Mouse (Mus musculus) olfactory bulb, adult 2 months (tissue): Measurements from ENCODE around the gene Slc23a2.

Experiments
- CTCF ChIP-seq: fragments of 200-500 bp; IDR thresholded peaks from 2 replicates; pipeline ENCODE4 v1.5.1; 2012; ENCODE audit warnings: low read depth, mild to moderate bottlenecking, low read length, moderate library complexity; ENCODE audit not compliant: insufficient read depth
- POLR2A ChIP-seq: fragments of 200-500 bp; IDR thresholded peaks from 2 replicates; pipeline ENCODE4 v1.6.1; 2012; ENCODE audit warnings: mild to moderate bottlenecking, low read depth, low read length, moderate library complexity; ENCODE audit not compliant: insufficient read depth

GRCm38 (mm10) chr2:132034590-132035469 lies 110.1 kb downstream of the Slc23a2 start:
- TF ChIP-seq CTCF (no peak), POLR2A (no peak)
